Mouse (Mus musculus) testis, postnatal 14 days (tissue): ENCODE measurements at regions not wholly inside any gene's neighbourhood (a gene's known extent, or its start where the extent isn't known, plus 50 kb on each side); places are given as distances from the start of the nearest gene placed in this dataset.

Experiments used
- DNase-seq: peaks from one replicate; pipeline ENCODE4 v3.0.0; 2021; ENCODE audit warnings: low spot score

- DNase-seq: no peak
These were observed 105.8 kb upstream of the 4933415F23Rik start for GRCm38 (mm10) chr1:23207843-23208242.

- no peak for DNase-seq
These were observed 105.0 kb upstream of the 4933415F23Rik start for GRCm38 (mm10) chr1:23207024-23207423.

GRCm38 (mm10) chr1:23202511-23203435 is 100.7 kb upstream of the 4933415F23Rik start:
- DNase-seq: no peak

- DNase-seq: no peak
These were observed 98.4 kb upstream of the 4933415F23Rik start for GRCm38 (mm10) chr1:23200460-23200859.

- DNase-seq: no peak
These were observed 88.4 kb upstream of the 4933415F23Rik start for GRCm38 (mm10) chr1:23190316-23191005.

- DNase-seq: no peak
These were observed 87.7 kb upstream of the 4933415F23Rik start for GRCm38 (mm10) chr1:23189790-23190189.

- no peak for DNase-seq
These were observed 86.2 kb upstream of the 4933415F23Rik start for GRCm38 (mm10) chr1:23188216-23188615.

- no peak for DNase-seq
These were observed 85.6 kb upstream of the 4933415F23Rik start for GRCm38 (mm10) chr1:23187446-23188206.

- DNase-seq: no peak
These were observed 82.7 kb upstream of the 4933415F23Rik start for GRCm38 (mm10) chr1:23184728-23185127.

- DNase-seq: no peak
These were observed 80.5 kb upstream of the 4933415F23Rik start for GRCm38 (mm10) chr1:23182541-23182940.

GRCm38 (mm10) chr1:23178335-23178974 is 76.4 kb upstream of the 4933415F23Rik start:
- no peak for DNase-seq

- no peak for DNase-seq
These were observed 72.0 kb upstream of the 4933415F23Rik start for GRCm38 (mm10) chr1:23174022-23174421.

GRCm38 (mm10) chr1:23173054-23173802 is 71.2 kb upstream of the 4933415F23Rik start:
- no peak for DNase-seq

- no peak for DNase-seq
These were observed 69.3 kb upstream of the 4933415F23Rik start for GRCm38 (mm10) chr1:23171336-23171735.

- DNase-seq: no peak
These were observed 68.7 kb upstream of the 4933415F23Rik start for GRCm38 (mm10) chr1:23170711-23171110.

- no peak for DNase-seq
These were observed 66.5 kb upstream of the 4933415F23Rik start for GRCm38 (mm10) chr1:23168504-23168903.

GRCm38 (mm10) chr1:23163371-23163935 is 61.4 kb upstream of the 4933415F23Rik start:
- no peak for DNase-seq

- DNase-seq: no peak
These were observed 60.7 kb upstream of the 4933415F23Rik start for GRCm38 (mm10) chr1:23162766-23163165.
